Mouse (Mus musculus) cerebellum, adult 2 months (tissue): ENCODE measurements around the gene Scpep1.

Experiments used
- CTCF ChIP-seq: fragments of 200-500 bp; IDR thresholded peaks from 2 replicates; pipeline ENCODE4 v1.5.1; 2011; ENCODE audit warnings: low read depth, mild to moderate bottlenecking, control low read depth, low read length, moderate library complexity, borderline replicate concordance; ENCODE audit not compliant: insufficient read depth
- POLR2A ChIP-seq: fragments of 200-500 bp; IDR thresholded peaks from 2 replicates; pipeline ENCODE4 v1.6.1; 2011; ENCODE audit warnings: low read length, control low read depth, borderline replicate concordance; ENCODE audit not compliant: insufficient read depth

GRCm38 (mm10) chr11:88950640-88951250, 4.5 kb downstream of the Scpep1 start:
- TF ChIP-seq POLR2A (no peak), CTCF (no peak)
